Mouse (Mus musculus): Measurements from ENCODE around the gene Plekha3. TPM values are rescaled to one million over a fixed set of nuclear protein-coding genes. Genes with fewer than 3 reads are reported as not detected.

Plekha3 gene
- polyA plus RNA-seq, 1 experiment from 2014 or later = 0.54 TPM

- H3K4me1 ChIP-seq (ENCODE audit: control insufficient read depth, low read depth, low read length) = peaks cover 26% of the 10 kb centered on the region
- ATAC-seq (ENCODE audit: low read depth) = peak; percentile 88
- H3K4me2 ChIP-seq (ENCODE audit: low read depth, low read length) = peak within 1 kb of the TSS; percentile 69
- no peaks in the 10 kb centered on the region for H3K9me3 ChIP-seq (replicated peaks; ENCODE audit: control insufficient read depth, low read length)
- H3K36me3 ChIP-seq (ENCODE audit: control insufficient read depth, insufficient read depth) = no peaks in the 10 kb centered on the region
- peak within 1 kb of the TSS; percentile 37 for H3K9ac ChIP-seq (ENCODE audit: low read depth, low read length)
- H3K4me3 ChIP-seq (ENCODE audit: low read depth, low read length) = peak within 1 kb of the TSS; percentile 54
- no peaks in the 10 kb centered on the region for H3K27me3 ChIP-seq (ENCODE audit: control insufficient read depth, insufficient read depth, low read depth, low read length)
- peak within 1 kb of the TSS; percentile 15 for H3K27ac ChIP-seq (ENCODE audit: low read length)
- under 1% methylated on average over 17 of the region's 17 CpGs for WGBS (ENCODE audit: insufficient replicate concordance)
These were observed 2.1 kb upstream of the Plekha3 start, which contains the start of gene Fkbp7 for GRCm38 (mm10) chr2:76672966-76673392. Gene Fkbp7 (minus strand): TSS chr2:76673116.

GRCm38 (mm10) chr2:76673472-76674081, 1.5 kb upstream of the Plekha3 start:
- H3K27ac ChIP-seq (ENCODE audit: low read length) = peak overlapping the region; percentile 8; the same call in 1 of the 2 replicates

DNA sequence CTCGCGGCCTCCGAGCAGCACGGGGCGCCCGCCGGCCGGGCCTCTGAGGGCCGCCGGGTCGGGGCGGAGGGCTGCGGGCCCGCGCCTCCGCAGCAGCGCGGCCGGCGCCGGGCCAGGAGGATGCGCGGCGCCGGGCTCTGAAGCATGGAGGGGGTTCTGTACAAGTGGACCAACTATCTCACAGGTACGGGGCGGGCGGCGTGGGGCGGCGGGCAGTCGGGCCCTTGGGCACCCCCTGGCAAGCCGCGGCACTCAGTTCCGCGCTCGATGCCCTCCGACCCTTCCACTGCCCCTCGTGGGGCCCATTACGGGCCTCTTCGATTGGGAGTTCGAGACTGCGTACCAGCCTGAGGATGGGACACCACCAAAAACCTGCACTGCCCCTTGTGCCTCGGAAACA, 370 bp downstream of the Plekha3 start:
- H3K4me1 ChIP-seq (ENCODE audit: control insufficient read depth, low read depth, low read length) = peaks cover 26% of the 10 kb centered on the region
- 2% methylated on average over 41 of the region's 44 CpGs for WGBS (ENCODE audit: insufficient replicate concordance)

More at GRCm38 (mm10) chr2:76673472-76674081, 1.5 kb upstream of the Plekha3 start:
- H3K4me3 ChIP-seq (ENCODE audit: low read depth, low read length) = peak overlapping the region; percentile 54
- H3K4me1 ChIP-seq (ENCODE audit: control insufficient read depth, low read depth, low read length) = peaks cover 26% of the 10 kb centered on the region
- 27% methylated on average over 7 of the region's 7 CpGs for WGBS (ENCODE audit: insufficient replicate concordance)
- H3K27me3 ChIP-seq (ENCODE audit: control insufficient read depth, insufficient read depth, low read depth, low read length) = no peaks in the 10 kb centered on the region
- no peak for ATAC-seq (ENCODE audit: low read depth)
- no peak overlapping the region for H3K9ac ChIP-seq (ENCODE audit: low read depth, low read length)
- H3K9me3 ChIP-seq (replicated peaks; ENCODE audit: control insufficient read depth, low read length) = no peaks in the 10 kb centered on the region
- peak overlapping the region; percentile 69 for H3K4me2 ChIP-seq (ENCODE audit: low read depth, low read length)
- no peaks in the 10 kb centered on the region for H3K36me3 ChIP-seq (ENCODE audit: control insufficient read depth, insufficient read depth)

GRCm38 (mm10) chr2:76675949-76676348, 868 bp downstream of the Plekha3 start:
- ATAC-seq (ENCODE audit: low read depth) = no peak
- no peaks in the 10 kb centered on the region; the same call in 1 of the 2 replicates for H3K36me3 ChIP-seq (ENCODE audit: control insufficient read depth, insufficient read depth)
- WGBS (ENCODE audit: insufficient replicate concordance) = 17% methylated on average over 4 of the region's 4 CpGs
- no peaks in the 10 kb centered on the region for H3K27me3 ChIP-seq (ENCODE audit: control insufficient read depth, insufficient read depth, low read depth, low read length)
- peak overlapping the region; percentile 78 for H3K9ac ChIP-seq (ENCODE audit: low read depth, low read length)
- peak overlapping the region; percentile 80 for H3K4me2 ChIP-seq (ENCODE audit: low read depth, low read length)
- no peak overlapping the region for H3K27ac ChIP-seq (ENCODE audit: low read length)
- H3K4me1 ChIP-seq (ENCODE audit: control insufficient read depth, low read depth, low read length) = peaks cover 26% of the 10 kb centered on the region
- H3K4me3 ChIP-seq (ENCODE audit: low read depth, low read length) = peak overlapping the region; percentile 82
- H3K9me3 ChIP-seq (replicated peaks; ENCODE audit: control insufficient read depth, low read length) = no peaks in the 10 kb centered on the region

More for the DNA sequence above, 370 bp downstream of the Plekha3 start:
- Histone ChIP-seq H3K9me3 (replicated peaks; ENCODE audit: control insufficient read depth, low read length) (no peaks in the 10 kb centered on the region), H3K27me3 (ENCODE audit: control insufficient read depth, insufficient read depth, low read depth, low read length) (no peaks in the 10 kb centered on the region), H3K36me3 (ENCODE audit: control insufficient read depth, insufficient read depth) (no peaks in the 10 kb centered on the region; the same call in 1 of the 2 replicates), H3K9ac (ENCODE audit: low read depth, low read length) (peak overlapping the region; percentile 78), H3K4me2 (ENCODE audit: low read depth, low read length) (peak overlapping the region; percentile 80), H3K4me3 (ENCODE audit: low read depth, low read length) (peak overlapping the region; percentile 82), H3K27ac (ENCODE audit: low read length) (peak overlapping the region; percentile 24; the same call in 1 of the 2 replicates)
- ATAC-seq (ENCODE audit: low read depth) = peak; percentile 33

DNA sequence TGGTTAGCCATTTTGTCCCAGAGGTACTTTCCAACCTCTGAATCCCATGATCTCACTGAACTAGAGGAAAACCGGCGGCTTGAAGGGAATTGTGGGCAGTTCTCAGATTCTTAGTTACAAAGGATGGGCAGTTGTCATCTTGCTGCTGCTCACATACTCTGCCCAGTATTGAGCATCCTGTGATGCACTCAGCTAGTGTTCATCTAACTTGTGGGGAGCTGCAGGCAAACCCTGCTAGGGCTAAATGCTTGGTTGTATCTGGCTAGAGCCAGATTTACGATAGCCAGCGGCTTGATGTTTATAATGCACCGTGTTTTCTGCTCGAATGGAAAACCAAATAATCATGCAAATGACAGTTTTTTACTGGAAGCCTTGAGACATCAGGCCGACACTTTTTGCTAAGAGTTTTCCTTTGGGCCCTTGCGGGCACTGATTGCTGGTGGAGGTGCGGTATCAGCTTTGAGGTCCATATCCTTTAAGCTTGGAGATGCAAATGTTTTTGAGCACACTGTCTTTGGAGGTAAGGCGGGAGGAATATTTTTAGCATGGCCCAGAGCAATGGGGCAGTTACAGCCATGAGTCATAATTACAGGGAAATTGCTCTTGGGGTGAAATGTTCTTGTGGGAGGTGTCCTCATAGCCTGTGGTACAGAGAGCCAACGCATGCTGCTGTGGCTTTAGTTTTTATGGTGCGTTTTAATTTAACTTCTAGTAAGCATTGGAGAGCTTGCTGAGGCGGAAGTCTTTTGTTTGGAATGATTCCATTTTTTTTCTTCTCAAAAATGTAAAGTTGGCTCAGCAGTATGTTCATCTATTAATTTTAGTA, 1.5 kb downstream of the Plekha3 start:
- Histone ChIP-seq H3K27me3 (ENCODE audit: control insufficient read depth, insufficient read depth, low read depth, low read length) (no peaks in the 10 kb centered on the region), H3K36me3 (ENCODE audit: control insufficient read depth, insufficient read depth) (no peaks in the 10 kb centered on the region; the same call in 1 of the 2 replicates), H3K4me1 (ENCODE audit: control insufficient read depth, low read depth, low read length) (peaks cover 25% of the 10 kb centered on the region), H3K4me2 (ENCODE audit: low read depth, low read length) (peak overlapping the region; percentile 9; the same call in 1 of the 2 replicates), H3K9ac (ENCODE audit: low read depth, low read length) (no peak overlapping the region), H3K4me3 (ENCODE audit: low read depth, low read length) (peak overlapping the region; percentile 82), H3K27ac (ENCODE audit: low read length) (no peak overlapping the region), H3K9me3 (replicated peaks; ENCODE audit: control insufficient read depth, low read length) (no peaks in the 10 kb centered on the region)
- no peak for ATAC-seq (ENCODE audit: low read depth)
- 65% methylated on average over 13 of the region's 13 CpGs for WGBS (ENCODE audit: insufficient replicate concordance)

DNA sequence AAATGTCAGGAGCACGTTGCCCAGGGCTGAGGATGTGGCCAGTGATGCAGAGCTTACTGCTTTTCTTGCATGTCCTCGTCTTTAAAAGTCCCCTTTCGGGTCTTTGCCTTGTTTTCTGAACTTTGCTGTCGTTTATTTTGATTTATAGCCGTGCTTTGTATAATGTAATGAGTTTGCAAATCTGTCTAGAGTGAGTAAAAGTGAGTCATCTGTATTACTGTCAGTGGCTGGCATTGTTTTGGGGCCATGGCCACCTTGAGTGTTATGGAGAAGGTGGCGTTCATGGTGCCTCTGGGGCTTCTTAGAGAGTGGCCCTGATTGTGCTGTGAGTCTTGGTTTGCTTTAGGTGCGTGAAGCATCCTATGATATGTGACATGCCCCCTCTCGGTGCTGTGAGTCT, 7.2 kb downstream of the Plekha3 start:
- no peak overlapping the region for H3K9ac ChIP-seq (ENCODE audit: low read depth, low read length)
- H3K27ac ChIP-seq (ENCODE audit: low read length) = no peak overlapping the region
- H3K9me3 ChIP-seq (replicated peaks; ENCODE audit: control insufficient read depth, low read length) = no peaks in the 10 kb centered on the region
- H3K36me3 ChIP-seq (ENCODE audit: control insufficient read depth, insufficient read depth) = peaks cover 15% of the 10 kb centered on the region
- H3K4me2 ChIP-seq (ENCODE audit: low read depth, low read length) = no peak overlapping the region
- H3K27me3 ChIP-seq (ENCODE audit: control insufficient read depth, insufficient read depth, low read depth, low read length) = no peaks in the 10 kb centered on the region
- H3K4me1 ChIP-seq (ENCODE audit: control insufficient read depth, low read depth, low read length) = no peaks in the 10 kb centered on the region
- no peak for ATAC-seq (ENCODE audit: low read depth)
- WGBS (ENCODE audit: insufficient replicate concordance) = 73% methylated on average over 8 of the region's 8 CpGs
- H3K4me3 ChIP-seq (ENCODE audit: low read depth, low read length) = no peak overlapping the region

- H3K4me2 ChIP-seq (ENCODE audit: low read depth, low read length) = no peak overlapping the region
- no peak overlapping the region for H3K9ac ChIP-seq (ENCODE audit: low read depth, low read length)
- no peak overlapping the region for H3K27ac ChIP-seq (ENCODE audit: low read length)
- 89% methylated on average over 3 of the region's 3 CpGs for WGBS (ENCODE audit: insufficient replicate concordance)
- H3K27me3 ChIP-seq (ENCODE audit: control insufficient read depth, insufficient read depth, low read depth, low read length) = no peaks in the 10 kb centered on the region
- no peak overlapping the region for H3K4me3 ChIP-seq (ENCODE audit: low read depth, low read length)
- ATAC-seq (ENCODE audit: low read depth) = no peak
- H3K9me3 ChIP-seq (replicated peaks; ENCODE audit: control insufficient read depth, low read length) = no peaks in the 10 kb centered on the region
- no peaks in the 10 kb centered on the region for H3K4me1 ChIP-seq (ENCODE audit: control insufficient read depth, low read depth, low read length)
- peaks cover 15% of the 10 kb centered on the region for H3K36me3 ChIP-seq (ENCODE audit: control insufficient read depth, insufficient read depth)
These were observed 11.9 kb downstream of the Plekha3 start for GRCm38 (mm10) chr2:76686986-76687385.

- H3K4me3 ChIP-seq (ENCODE audit: low read depth, low read length) = no peak overlapping the region
- WGBS (ENCODE audit: insufficient replicate concordance) = 45% methylated on average over 3 of the region's 3 CpGs
These were observed 12.5 kb downstream of the Plekha3 start for GRCm38 (mm10) chr2:76687608-76688007.

DNA sequence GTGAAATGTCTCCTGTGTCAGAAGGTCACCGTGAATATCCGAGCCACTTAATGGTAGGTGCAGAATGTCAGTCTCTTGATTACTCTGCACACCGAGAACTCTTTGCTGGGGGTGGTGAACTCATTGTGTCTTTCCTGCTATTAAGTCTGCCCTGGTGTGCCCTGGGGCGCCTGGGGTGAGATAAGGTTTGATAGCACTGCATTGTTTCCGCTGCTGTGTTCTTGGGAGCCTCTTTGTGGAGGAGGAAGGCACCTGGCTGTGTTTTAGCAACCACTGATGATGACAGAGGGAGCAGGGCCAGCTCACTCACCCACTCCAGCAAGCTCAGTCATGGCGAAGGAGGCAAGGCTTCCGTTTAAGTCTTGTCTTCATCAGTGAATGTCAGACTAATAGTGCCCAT, 13.1 kb downstream of the Plekha3 start:
- Histone ChIP-seq H3K27me3 (ENCODE audit: control insufficient read depth, insufficient read depth, low read depth, low read length) (no peaks in the 10 kb centered on the region), H3K4me1 (ENCODE audit: control insufficient read depth, low read depth, low read length) (no peaks in the 10 kb centered on the region), H3K9me3 (replicated peaks; ENCODE audit: control insufficient read depth, low read length) (no peaks in the 10 kb centered on the region), H3K9ac (ENCODE audit: low read depth, low read length) (no peak overlapping the region), H3K4me3 (ENCODE audit: low read depth, low read length) (no peak overlapping the region), H3K36me3 (ENCODE audit: control insufficient read depth, insufficient read depth) (peaks cover 11% of the 10 kb centered on the region), H3K27ac (ENCODE audit: low read length) (no peak overlapping the region), H3K4me2 (ENCODE audit: low read depth, low read length) (no peak overlapping the region)
- ATAC-seq (ENCODE audit: low read depth) = peak; percentile 19; the same call in 1 of the 2 replicates
- WGBS (ENCODE audit: insufficient replicate concordance) = 37% methylated on average over 7 of the region's 7 CpGs

More at GRCm38 (mm10) chr2:76687608-76688007, 12.5 kb downstream of the Plekha3 start:
- H3K27ac ChIP-seq (ENCODE audit: low read length) = no peak overlapping the region
- H3K9me3 ChIP-seq (replicated peaks; ENCODE audit: control insufficient read depth, low read length) = no peaks in the 10 kb centered on the region
- no peak overlapping the region for H3K4me2 ChIP-seq (ENCODE audit: low read depth, low read length)
- H3K36me3 ChIP-seq (ENCODE audit: control insufficient read depth, insufficient read depth) = peaks cover 15% of the 10 kb centered on the region
- H3K27me3 ChIP-seq (ENCODE audit: control insufficient read depth, insufficient read depth, low read depth, low read length) = no peaks in the 10 kb centered on the region
- no peak for ATAC-seq (ENCODE audit: low read depth)
- no peak overlapping the region for H3K9ac ChIP-seq (ENCODE audit: low read depth, low read length)
- H3K4me1 ChIP-seq (ENCODE audit: control insufficient read depth, low read depth, low read length) = no peaks in the 10 kb centered on the region
